Mouse (Mus musculus): ENCODE results near the gene Oas3. TPM values are rescaled to one million over a fixed set of nuclear protein-coding genes. Genes with fewer than 3 reads are reported as not detected.
A peak's percentile ranks its signal among the peaks of the same experiment; 100 is the strongest.

Oas3 gene
- total and polyA plus RNA-seq, 2 experiments from 2014 or later: 0.31 to 0.58 TPM

GRCm38 (mm10) chr5:120734380-120734990 is 43.0 kb downstream of the Oas3 start:
- peak overlapping the region; percentile 34; the same call in 1 of the 2 replicates for H3K27ac ChIP-seq
- no peak for TF ChIP-seq CTCF (IDR thresholded peaks at IDR 0.05; ENCODE audit: low read depth)
- no peaks in the 10 kb centered on the region for H3K27me3 ChIP-seq (ENCODE audit: insufficient read depth, low read length)
- no peaks in the 10 kb centered on the region for H3K9me3 ChIP-seq (ENCODE audit: low read length)
- H3K4me2 ChIP-seq (ENCODE audit: low read depth, low read length): no peak overlapping the region
- peak; percentile 62; the same call in 1 of the 2 replicates for ATAC-seq
- H3K4me1 ChIP-seq (ENCODE audit: insufficient read depth, low read length): peaks cover 17% of the 10 kb centered on the region
- no peak overlapping the region for H3K4me3 ChIP-seq (ENCODE audit: low read length)
- DNase-seq (ENCODE audit: low spot score): peak; percentile 40
- WGBS: 46% methylated on average over 12 of the region's 14 CpGs
- no peaks in the 10 kb centered on the region for H3K36me3 ChIP-seq (ENCODE audit: insufficient read depth, low read length)
- no peak overlapping the region for H3K9ac ChIP-seq (replicated peaks; ENCODE audit: low read length)

GRCm38 (mm10) chr5:120733696-120734095 is 43.8 kb downstream of the Oas3 start:
- H3K4me2 ChIP-seq (ENCODE audit: low read depth, low read length): no peak overlapping the region
- H3K27me3 ChIP-seq (ENCODE audit: insufficient read depth, low read length): no peaks in the 10 kb centered on the region
- ATAC-seq: no peak
- WGBS: 94% methylated on average over 3 of the region's 3 CpGs
- H3K9ac ChIP-seq (replicated peaks; ENCODE audit: low read length): no peak overlapping the region
- H3K4me3 ChIP-seq (ENCODE audit: low read length): no peak overlapping the region
- H3K4me1 ChIP-seq (ENCODE audit: insufficient read depth, low read length): peaks cover 20% of the 10 kb centered on the region
- no peaks in the 10 kb centered on the region for H3K36me3 ChIP-seq (ENCODE audit: insufficient read depth, low read length)
- no peak for DNase-seq (ENCODE audit: low spot score)
- H3K27ac ChIP-seq: no peak overlapping the region
- TF ChIP-seq CTCF (IDR thresholded peaks at IDR 0.05; ENCODE audit: low read depth): no peak
- H3K9me3 ChIP-seq (ENCODE audit: low read length): no peaks in the 10 kb centered on the region

GRCm38 (mm10) chr5:120732740-120733139 is 44.7 kb downstream of the Oas3 start:
- WGBS: 50% methylated on average over 1 of the region's 1 CpGs
- Histone ChIP-seq H3K4me2 (ENCODE audit: low read depth, low read length) (no peak overlapping the region), H3K36me3 (ENCODE audit: insufficient read depth, low read length) (no peaks in the 10 kb centered on the region), H3K27ac (no peak overlapping the region), H3K4me1 (ENCODE audit: insufficient read depth, low read length) (peaks cover 20% of the 10 kb centered on the region), H3K27me3 (ENCODE audit: insufficient read depth, low read length) (no peaks in the 10 kb centered on the region), H3K9me3 (ENCODE audit: low read length) (no peaks in the 10 kb centered on the region), H3K4me3 (ENCODE audit: low read length) (no peak overlapping the region), H3K9ac (replicated peaks; ENCODE audit: low read length) (no peak overlapping the region)
- TF ChIP-seq CTCF (IDR thresholded peaks at IDR 0.05; ENCODE audit: low read depth): no peak
- no peak for DNase-seq (ENCODE audit: low spot score)
- no peak for ATAC-seq

- no peak for TF ChIP-seq CTCF (IDR thresholded peaks at IDR 0.05; ENCODE audit: low read depth)
- DNase-seq (ENCODE audit: low spot score) (peak; percentile 68), ATAC-seq (no peak)
- Histone ChIP-seq H3K9ac (replicated peaks; ENCODE audit: low read length) (no peak overlapping the region), H3K36me3 (ENCODE audit: insufficient read depth, low read length) (no peaks in the 10 kb centered on the region), H3K27me3 (ENCODE audit: insufficient read depth, low read length) (no peaks in the 10 kb centered on the region), H3K4me1 (ENCODE audit: insufficient read depth, low read length) (peaks cover 10% of the 10 kb centered on the region), H3K4me2 (ENCODE audit: low read depth, low read length) (no peak overlapping the region), H3K9me3 (ENCODE audit: low read length) (no peaks in the 10 kb centered on the region), H3K4me3 (ENCODE audit: low read length) (no peak overlapping the region), H3K27ac (no peak overlapping the region)
- 31% methylated on average over 10 of the region's 10 CpGs for WGBS
Observed at GRCm38 (mm10) chr5:120729319-120729718, 48.1 kb downstream of the Oas3 start.

- Histone ChIP-seq H3K4me1 (ENCODE audit: insufficient read depth, low read length) (peaks cover 3% of the 10 kb centered on the region; the same call in 1 of the 2 replicates), H3K9me3 (ENCODE audit: low read length) (no peaks in the 10 kb centered on the region), H3K9ac (replicated peaks; ENCODE audit: low read length) (no peak overlapping the region), H3K27me3 (ENCODE audit: insufficient read depth, low read length) (no peaks in the 10 kb centered on the region), H3K27ac (no peak overlapping the region), H3K36me3 (ENCODE audit: insufficient read depth, low read length) (no peaks in the 10 kb centered on the region), H3K4me2 (ENCODE audit: low read depth, low read length) (no peak overlapping the region), H3K4me3 (ENCODE audit: low read length) (no peak overlapping the region)
- DNase-seq (ENCODE audit: low spot score) (no peak), ATAC-seq (no peak)
- no peak for TF ChIP-seq CTCF (IDR thresholded peaks at IDR 0.05; ENCODE audit: low read depth)
- WGBS: 59% methylated on average over 12 of the region's 12 CpGs
Observed at GRCm38 (mm10) chr5:120725811-120726455, 51.5 kb downstream of the Oas3 start.

- TF ChIP-seq CTCF (IDR thresholded peaks at IDR 0.05; ENCODE audit: low read depth): no peak
- no peak overlapping the region for H3K4me2 ChIP-seq (ENCODE audit: low read depth, low read length)
- no peak for ATAC-seq
- H3K4me3 ChIP-seq (ENCODE audit: low read length): no peak overlapping the region
- no peaks in the 10 kb centered on the region for H3K36me3 ChIP-seq (ENCODE audit: insufficient read depth, low read length)
- WGBS: 61% methylated on average over 7 of the region's 7 CpGs
- no peaks in the 10 kb centered on the region for H3K27me3 ChIP-seq (ENCODE audit: insufficient read depth, low read length)
- no peak overlapping the region for H3K9ac ChIP-seq (replicated peaks; ENCODE audit: low read length)
- H3K9me3 ChIP-seq (ENCODE audit: low read length): no peaks in the 10 kb centered on the region
- no peak for DNase-seq (ENCODE audit: low spot score)
- H3K4me1 ChIP-seq (ENCODE audit: insufficient read depth, low read length): no peaks in the 10 kb centered on the region
- no peak overlapping the region for H3K27ac ChIP-seq
Observed at GRCm38 (mm10) chr5:120721005-120721404, 56.5 kb downstream of the Oas3 start.

Measured in hindbrain, postnatal 0 days (tissue).